Mouse (Mus musculus) stomach, embryonic 16.5 days (tissue): ENCODE data around the gene Gypa. TPM values are rescaled to one million over a fixed set of nuclear protein-coding genes. Genes with fewer than 3 reads are reported as not detected.

ENCODE experiments used
- ATAC-seq: fragments of 200-750 bp; cut with Nextera tagmentation; 2 replicates; pipeline ENCODE4 v1.8.0; 2017; ENCODE audit warnings: moderate number of reproducible peaks, moderate TSS enrichment; ENCODE audit not compliant: insufficient read depth, low FRiP score
- H3K27ac ChIP-seq: fragments of 300-500 bp; sonication (generic); 2 replicates; pipeline ENCODE4 v1.5.1; 2014; ENCODE audit warnings: low read length
- H3K27me3 ChIP-seq: fragments of 300-500 bp; sonication (generic); 2 replicates; pipeline ENCODE4 v1.6.1; 2014; ENCODE audit warnings: low read length, control low read depth, mixed read lengths; ENCODE audit not compliant: control insufficient read depth, insufficient read depth
- H3K36me3 ChIP-seq: fragments of 300-500 bp; sonication (generic); 2 replicates; pipeline ENCODE4 v1.6.1; 2014; ENCODE audit warnings: low read length; ENCODE audit not compliant: control insufficient read depth, insufficient read depth
- H3K4me1 ChIP-seq: fragments of 300-500 bp; sonication (generic); 2 replicates; pipeline ENCODE4 v1.6.1; 2014; ENCODE audit warnings: low read length, control low read depth, mixed read lengths; ENCODE audit not compliant: control insufficient read depth, insufficient read depth
- H3K4me2 ChIP-seq: fragments of 300-500 bp; sonication (generic); 2 replicates; pipeline ENCODE4 v1.6.1; 2014; ENCODE audit warnings: low read depth, low read length, mixed read lengths
- H3K4me3 ChIP-seq: fragments of 300-500 bp; sonication (generic); replicated peaks from 2 replicates; pipeline ENCODE4 v1.5.1; 2014; ENCODE audit warnings: mild to moderate bottlenecking, low read length
- H3K9ac ChIP-seq: fragments of 300-500 bp; sonication (generic); 2 replicates; pipeline ENCODE4 v1.6.1; 2014; ENCODE audit warnings: low read length
- H3K9me3 ChIP-seq: fragments of 300-500 bp; sonication (generic); replicated peaks from 2 replicates; pipeline ENCODE4 v1.6.1; 2016; ENCODE audit warnings: low read length, control low read depth; ENCODE audit not compliant: control insufficient read depth
- WGBS: fragments of 180-500 bp; shearing (Covaris S2); extraction: QIAGEN DNeasy Blood & Tissue Kit; methylation state at CpG from one replicate; pipeline ENCODE4 v1.1.7; 2014; 5-methylcytosine and 5-hydroxymethylcytosine counted together
- polyA plus RNA-seq: library from polyadenylated mRNA; unstranded; fragments of >200 nt; fragmentation: Nextera tagmentation; extraction: Ambion mirVana; gene quantifications from 2 replicates; pipeline ENCODE4 v1.2.1, GENCODE M21; 2015

The Gypa gene
- 25.3 and 33.2 TPM in 2 replicates for polyA plus RNA-seq

GRCm38 (mm10) chr8:80493523-80494345 lies at the start of gene Gypa:
Gene Gypa, plus strand, starts transcription at chr8:80493781.
- Histone ChIP-seq H3K27ac (peak within 1 kb of the TSS; percentile 58), H3K9me3 (no peaks in the 10 kb centered on the region), H3K27me3 (no peaks in the 10 kb centered on the region), H3K9ac (peak within 1 kb of the TSS; percentile 72), H3K36me3 (no peaks in the 10 kb centered on the region), H3K4me1 (peaks cover 9% of the 10 kb centered on the region), H3K4me2 (peak within 1 kb of the TSS; percentile 86), H3K4me3 (peak within 1 kb of the TSS; percentile 58)
- 24% methylated on average over 14 of the region's 14 CpGs for WGBS
- ATAC-seq: peak; percentile 68

- Histone ChIP-seq H3K9me3 (no peaks in the 10 kb centered on the region), H3K4me1 (no peaks in the 10 kb centered on the region), H3K27ac (no peak overlapping the region), H3K36me3 (no peaks in the 10 kb centered on the region), H3K9ac (no peak overlapping the region), H3K27me3 (no peaks in the 10 kb centered on the region), H3K4me3 (no peak overlapping the region), H3K4me2 (no peak overlapping the region)
- no peak for ATAC-seq
- WGBS: 73% methylated on average over 4 of the region's 4 CpGs
Measured at GRCm38 (mm10) chr8:80444534-80445072, 49.0 kb upstream of the Gypa start.

GRCm38 (mm10) chr8:80447217-80447616 lies 46.4 kb upstream of the Gypa start:
- no peak overlapping the region for H3K4me2 ChIP-seq
- H3K27ac ChIP-seq: no peak overlapping the region
- no peak overlapping the region for H3K9ac ChIP-seq
- WGBS: 39% methylated on average over 4 of the region's 4 CpGs
- H3K36me3 ChIP-seq: no peaks in the 10 kb centered on the region
- no peaks in the 10 kb centered on the region for H3K4me1 ChIP-seq
- H3K27me3 ChIP-seq: no peaks in the 10 kb centered on the region
- H3K4me3 ChIP-seq: no peak overlapping the region
- H3K9me3 ChIP-seq: no peaks in the 10 kb centered on the region
- no peak for ATAC-seq

GRCm38 (mm10) chr8:80451938-80452690 lies 41.5 kb upstream of the Gypa start:
- 47% methylated on average over 19 of the region's 19 CpGs for WGBS
- H3K4me1 ChIP-seq: no peaks in the 10 kb centered on the region
- H3K4me3 ChIP-seq: no peak overlapping the region
- H3K9me3 ChIP-seq: no peaks in the 10 kb centered on the region
- no peak overlapping the region for H3K27ac ChIP-seq
- ATAC-seq: no peak
- H3K9ac ChIP-seq: no peak overlapping the region
- H3K27me3 ChIP-seq: no peaks in the 10 kb centered on the region
- H3K36me3 ChIP-seq: no peaks in the 10 kb centered on the region
- H3K4me2 ChIP-seq: no peak overlapping the region

- ATAC-seq: no peak
- no peaks in the 10 kb centered on the region for H3K36me3 ChIP-seq
- WGBS: 31% methylated on average over 4 of the region's 4 CpGs
- H3K9me3 ChIP-seq: no peaks in the 10 kb centered on the region
- H3K4me3 ChIP-seq: no peak overlapping the region
- no peaks in the 10 kb centered on the region for H3K27me3 ChIP-seq
- H3K4me2 ChIP-seq: no peak overlapping the region
- H3K27ac ChIP-seq: no peak overlapping the region
- H3K9ac ChIP-seq: no peak overlapping the region
- no peaks in the 10 kb centered on the region for H3K4me1 ChIP-seq
Measured at GRCm38 (mm10) chr8:80463450-80463917, 30.1 kb upstream of the Gypa start.

- no peak for ATAC-seq
- Histone ChIP-seq H3K4me2 (no peak overlapping the region), H3K36me3 (no peaks in the 10 kb centered on the region), H3K9me3 (no peaks in the 10 kb centered on the region), H3K9ac (no peak overlapping the region), H3K4me3 (no peak overlapping the region), H3K27me3 (no peaks in the 10 kb centered on the region), H3K27ac (no peak overlapping the region), H3K4me1 (0 out of 2 replicates have a peak, but pooled peaks cover 3% of the 10 kb centered on the region)
- WGBS: 22% methylated on average over 7 of the region's 7 CpGs
Measured at GRCm38 (mm10) chr8:80474971-80475370, 18.6 kb upstream of the Gypa start.

GRCm38 (mm10) chr8:80478156-80478555 lies 15.4 kb upstream of the Gypa start:
- Histone ChIP-seq H3K36me3 (no peaks in the 10 kb centered on the region), H3K4me2 (no peak overlapping the region), H3K4me1 (peaks cover 6% of the 10 kb centered on the region; the same call in 1 of the 2 replicates), H3K9ac (no peak overlapping the region), H3K4me3 (no peak overlapping the region), H3K27ac (no peak overlapping the region), H3K9me3 (no peaks in the 10 kb centered on the region), H3K27me3 (no peaks in the 10 kb centered on the region)
- WGBS: 80% methylated on average over 5 of the region's 5 CpGs
- no peak for ATAC-seq

- no peak for ATAC-seq
- no peaks in the 10 kb centered on the region for H3K9me3 ChIP-seq
- H3K27ac ChIP-seq: no peak overlapping the region
- H3K9ac ChIP-seq: no peak overlapping the region
- no peaks in the 10 kb centered on the region for H3K27me3 ChIP-seq
- H3K36me3 ChIP-seq: no peaks in the 10 kb centered on the region
- H3K4me3 ChIP-seq: no peak overlapping the region
- no peak overlapping the region for H3K4me2 ChIP-seq
- peaks cover 6% of the 10 kb centered on the region; the same call in 1 of the 2 replicates for H3K4me1 ChIP-seq
- WGBS: 34% methylated on average over 1 of the region's 1 CpGs
Measured at GRCm38 (mm10) chr8:80479129-80479528, 14.5 kb upstream of the Gypa start.

GRCm38 (mm10) chr8:80482173-80482572 lies 11.4 kb upstream of the Gypa start:
- no peak overlapping the region for H3K27ac ChIP-seq
- H3K9me3 ChIP-seq: no peaks in the 10 kb centered on the region
- H3K36me3 ChIP-seq: no peaks in the 10 kb centered on the region
- peaks cover 3% of the 10 kb centered on the region; the same call in 1 of the 2 replicates for H3K4me1 ChIP-seq
- no peak for ATAC-seq
- no peak overlapping the region for H3K9ac ChIP-seq
- no peak overlapping the region for H3K4me3 ChIP-seq
- WGBS: 47% methylated on average over 6 of the region's 6 CpGs
- no peaks in the 10 kb centered on the region for H3K27me3 ChIP-seq
- no peak overlapping the region for H3K4me2 ChIP-seq
